Mouse (Mus musculus) layer of hippocampus, adult 2 months (tissue): ENCODE data around the gene Pklr. TPM values are rescaled to one million over a fixed set of nuclear protein-coding genes. Genes with fewer than 3 reads are reported as not detected.
A peak's percentile ranks its signal among the peaks of the same experiment; 100 is the strongest.

Experiments
- DNase-seq, 2 experiments: peaks; one replicate each; pipeline ENCODE4 v3.0.0; 2022; ENCODE audit warnings: low spot score in 2 of 2
- H3K27ac ChIP-seq: fragments of 200-600 bp; 2 replicates; pipeline ENCODE4 v1.8.1; 2022
- H3K4me3 ChIP-seq: fragments of 200-600 bp; 2 replicates; pipeline ENCODE4 v1.8.1; 2022; ENCODE audit warnings: mild to moderate bottlenecking
- CTCF ChIP-seq: fragments of 200-600 bp; conservative IDR thresholded peaks from 2 replicates; pipeline ENCODE4 v1.8.1; 2022; ENCODE audit warnings: antibody characterized with exemption, mild to moderate bottlenecking, moderate library complexity
- total RNA-seq, 2 experiments: library from RNA; stranded (reverse); gene quantifications; 2 replicates each; pipeline ENCODE4 v1.2.3; 2021

The Pklr gene
- total RNA-seq, 2 experiments from 2014 or later: not detected

- TF ChIP-seq CTCF: no peak
- Histone ChIP-seq H3K4me3 (peak overlapping the region; percentile 97), H3K27ac (peak overlapping the region; percentile 87)
- no peak for DNase-seq
Observed at GRCm38 (mm10) chr3:89178107-89178385, 42.1 kb downstream of the Pklr start.

GRCm38 (mm10) chr3:89179056-89179455 lies 43.1 kb downstream of the Pklr start:
- no peak for DNase-seq
- no peak overlapping the region for H3K4me3 ChIP-seq
- no peak for TF ChIP-seq CTCF
- no peak overlapping the region for H3K27ac ChIP-seq

- no peak for DNase-seq
- TF ChIP-seq CTCF: no peak
- Histone ChIP-seq H3K27ac (peak overlapping the region; percentile 98; the same call in 1 of the 2 replicates), H3K4me3 (no peak overlapping the region)
Observed at GRCm38 (mm10) chr3:89181749-89182500, 46.0 kb downstream of the Pklr start.

- H3K27ac ChIP-seq: peak overlapping the region; percentile 98
- no peak for DNase-seq
- H3K4me3 ChIP-seq: peak overlapping the region; percentile 88; the same call in 1 of the 2 replicates
- TF ChIP-seq CTCF: no peak
Observed at GRCm38 (mm10) chr3:89182531-89183057, 46.7 kb downstream of the Pklr start.

GRCm38 (mm10) chr3:89183058-89183958 lies 47.4 kb downstream of the Pklr start, which contains the start of gene Fam189b:
Gene Fam189b (plus strand): TSS chr3:89183143.
- peak; percentile 27 for TF ChIP-seq CTCF
- peak within 1 kb of the TSS; percentile 88 for H3K4me3 ChIP-seq
- peak; percentile 91 to 95 for DNase-seq
- peak within 1 kb of the TSS; percentile 98 for H3K27ac ChIP-seq

DNA sequence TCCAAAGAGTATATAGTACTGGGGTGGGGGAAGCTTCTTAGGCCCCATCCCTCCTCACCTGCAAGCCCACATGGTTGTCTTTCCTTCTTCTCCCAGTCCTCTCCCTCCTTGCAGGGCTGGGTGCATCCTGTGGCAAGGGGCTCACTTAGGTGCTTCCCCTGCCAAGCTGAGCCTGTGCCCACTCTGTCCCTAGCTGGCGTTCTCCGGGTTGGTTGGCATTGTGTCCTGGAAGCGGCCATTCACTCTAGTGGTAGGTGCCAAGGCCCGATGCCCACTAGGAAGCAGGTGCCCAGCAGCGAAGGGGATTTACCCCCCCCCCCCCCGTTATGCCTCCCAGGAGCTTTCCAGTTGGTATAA lies 48.0 kb downstream of the Pklr start:
- no peak for DNase-seq
- H3K4me3 ChIP-seq: peak overlapping the region; percentile 88
- TF ChIP-seq CTCF: no peak
- H3K27ac ChIP-seq: peak overlapping the region; percentile 98

- no peak overlapping the region for H3K4me3 ChIP-seq
- no peak overlapping the region for H3K27ac ChIP-seq
- no peak for TF ChIP-seq CTCF
- DNase-seq: no peak
Observed at GRCm38 (mm10) chr3:89187197-89187596, 51.3 kb downstream of the Pklr start.

DNA sequence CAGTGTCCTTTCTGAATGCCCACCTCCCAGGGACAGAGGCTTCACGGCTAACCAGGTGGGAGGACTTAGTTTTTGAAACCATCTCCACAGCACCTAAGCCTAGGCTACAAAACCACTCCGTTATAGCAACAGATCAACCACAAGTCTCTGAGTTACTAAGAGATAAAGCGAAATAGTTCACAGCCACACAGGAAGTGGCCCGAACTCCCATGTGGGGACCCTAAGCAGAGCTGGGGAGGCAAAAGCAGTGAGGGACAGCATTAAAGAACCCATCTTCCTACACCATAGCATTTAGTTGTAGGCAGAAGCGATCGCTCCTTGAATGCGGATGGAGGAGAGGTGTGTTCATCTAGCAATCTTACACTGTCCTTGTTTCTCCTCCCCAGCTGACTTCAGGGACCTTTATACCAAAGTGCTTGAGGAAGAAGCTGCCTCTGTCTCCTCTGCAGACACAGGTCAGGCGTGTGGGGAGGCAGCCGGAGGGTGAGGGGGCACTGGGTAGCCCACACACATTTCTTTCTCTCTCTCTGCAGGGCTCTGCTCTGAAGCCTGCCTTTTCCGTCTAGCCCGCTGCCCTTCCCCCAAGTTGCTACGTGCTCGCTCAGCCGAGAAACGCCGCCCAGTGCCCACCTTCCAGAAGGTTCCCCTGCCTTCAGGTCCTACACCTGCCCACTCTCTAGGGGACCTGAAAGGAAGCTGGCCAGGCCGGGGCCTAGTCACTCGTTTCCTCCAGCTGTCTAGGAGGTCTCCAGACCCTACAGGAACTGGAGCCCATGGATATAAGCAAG lies 51.9 kb downstream of the Pklr start:
- no peak for DNase-seq
- Histone ChIP-seq H3K27ac (no peak overlapping the region), H3K4me3 (no peak overlapping the region)
- no peak for TF ChIP-seq CTCF

- no peak overlapping the region for H3K4me3 ChIP-seq
- TF ChIP-seq CTCF: no peak
- DNase-seq: no peak
- H3K27ac ChIP-seq: no peak overlapping the region
Observed at GRCm38 (mm10) chr3:89188478-89188875, 52.5 kb downstream of the Pklr start.

DNA sequence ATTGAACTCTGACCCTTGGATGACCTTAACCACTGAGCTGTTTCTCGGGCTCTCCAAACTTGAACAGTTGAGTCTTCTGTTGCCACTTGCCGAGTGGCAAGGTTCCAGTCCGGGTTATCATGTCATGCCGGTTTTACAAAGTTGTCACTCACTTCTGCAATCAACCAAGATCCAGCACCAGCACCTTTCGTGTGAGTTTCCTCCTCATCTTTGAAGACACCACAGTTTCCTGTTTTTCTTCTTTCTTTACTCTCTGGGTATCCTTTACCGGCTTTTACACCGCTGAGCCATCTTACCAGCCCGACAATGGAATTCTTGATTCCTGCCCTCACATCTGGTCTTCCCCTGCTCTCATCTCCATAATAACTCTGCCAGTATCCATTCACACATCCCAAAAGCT lies 54.5 kb downstream of the Pklr start:
- no peak overlapping the region for H3K27ac ChIP-seq
- no peak for TF ChIP-seq CTCF

DNA sequence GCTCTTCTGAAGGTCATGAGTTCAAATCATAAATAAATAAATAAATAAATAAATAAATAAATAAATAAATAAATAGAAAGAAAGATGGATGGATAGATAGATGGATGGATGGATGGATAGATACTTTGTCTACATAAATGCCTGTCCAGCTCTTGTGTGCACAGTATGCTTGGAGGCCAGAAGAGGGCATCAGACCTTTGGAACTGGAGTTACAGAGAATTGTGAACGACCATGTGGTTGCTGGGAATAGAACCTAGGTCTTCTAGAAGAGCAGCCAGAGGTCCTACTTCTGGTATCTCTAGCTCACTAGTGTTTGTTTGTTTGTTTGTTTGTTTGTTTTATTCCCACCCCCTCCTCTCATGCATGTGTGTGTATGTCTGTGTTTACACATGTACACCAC lies 57.4 kb downstream of the Pklr start:
- no peak for TF ChIP-seq CTCF
- DNase-seq: no peak
- Histone ChIP-seq H3K4me3 (no peak overlapping the region), H3K27ac (no peak overlapping the region)

More for the DNA sequence above, 54.5 kb downstream of the Pklr start:
- H3K4me3 ChIP-seq: no peak overlapping the region
- no peak for DNase-seq

DNA sequence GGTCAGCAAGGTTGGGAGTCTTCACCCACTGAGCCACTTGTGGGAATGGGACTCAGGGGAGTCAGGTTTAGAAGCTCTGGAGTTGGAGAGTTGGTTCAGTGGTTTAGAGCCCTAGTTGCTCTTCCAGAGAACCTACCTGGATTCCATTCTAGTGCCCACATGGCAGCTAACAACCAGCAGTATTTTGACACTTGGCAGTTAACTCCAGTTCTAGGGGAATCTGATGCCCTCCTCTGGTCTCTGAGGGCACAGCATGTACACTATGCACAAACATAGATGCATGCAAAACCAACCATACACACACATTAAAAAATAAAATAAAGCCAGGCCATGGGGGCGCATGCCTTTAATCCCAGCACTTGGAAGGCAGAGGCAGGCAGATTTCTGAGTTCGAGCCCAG lies 57.9 kb downstream of the Pklr start:
- no peak overlapping the region for H3K4me3 ChIP-seq
- no peak for DNase-seq
- peak; percentile 64 for TF ChIP-seq CTCF
- no peak overlapping the region for H3K27ac ChIP-seq

Other genes with a start within 250 kb of the Pklr start
- gene Msto1, start 222.1 kb upstream of the Pklr start, total RNA-seq: 10 to 100 TPM; 22.5 to 25.0 TPM
- gene Ash1l, start 185.5 kb upstream of the Pklr start, total RNA-seq: 10 to 100 TPM; 88.9 to 94.5 TPM
- 100 to 1,000 TPM; 107 to 108 TPM for gene Dap3, start 185.0 kb upstream of the Pklr start, total RNA-seq
- gene Rusc1, start 42.8 kb upstream of the Pklr start, total RNA-seq: 100 to 1,000 TPM; 136 to 139 TPM
- under 1 TPM in 1 of 2 experiments, not detected in 1; 0.18 TPM for gene Gm43738, start 35.0 kb upstream of the Pklr start, total RNA-seq
- gene Fdps, start 34.2 kb upstream of the Pklr start, total RNA-seq: 10 to 100 TPM; 72.5 to 78.4 TPM
- 10 to 100 TPM; 10.2 to 13.3 TPM for gene Hcn3, start 24.1 kb downstream of the Pklr start, total RNA-seq
- 10 to 100 TPM; 47.8 to 56.1 TPM for gene Clk2, start 28.7 kb downstream of the Pklr start, total RNA-seq
- 10 to 100 TPM; 67.1 to 69.0 TPM for gene Scamp3, start 41.3 kb downstream of the Pklr start, total RNA-seq
- gene Fam189b, start 47.0 kb downstream of the Pklr start, total RNA-seq: 10 to 100 TPM; 61.6 to 61.7 TPM
- 10 to 100 TPM; 55.7 to 67.9 TPM for gene Gba, start 66.8 kb downstream of the Pklr start, total RNA-seq
- 10 to 100 TPM; 42.6 to 43.8 TPM for gene Thbs3, start 79.0 kb downstream of the Pklr start, total RNA-seq
- gene Mtx1, start 90.9 kb downstream of the Pklr start, total RNA-seq: 100 to 1,000 TPM; 100 to 102 TPM
- 1 to 10 TPM in 1 of 2 experiments, under 1 TPM in 1; 0.31 to 1.3 TPM for gene Muc1, start 92.9 kb downstream of the Pklr start, total RNA-seq
- 10 to 100 TPM; 75.8 to 80.5 TPM for gene Krtcap2, start 109.8 kb downstream of the Pklr start, total RNA-seq
- 10 to 100 TPM; 89.1 to 92.8 TPM for gene Trim46, start 110.2 kb downstream of the Pklr start, total RNA-seq
- 10 to 100 TPM; 51.2 to 61.0 TPM for gene Dpm3, start 123.2 kb downstream of the Pklr start, total RNA-seq
- 10 to 100 TPM; 46.3 to 58.9 TPM for gene Slc50a1, start 134.4 kb downstream of the Pklr start, total RNA-seq
- gene Efna1, start 145.0 kb downstream of the Pklr start, total RNA-seq: 1 to 10 TPM; 7.6 to 7.9 TPM
- gene Efna3, start 186.8 kb downstream of the Pklr start, total RNA-seq: 10 to 100 TPM; 65.5 to 76.3 TPM
- under 1 TPM; 0.61 to 0.96 TPM for gene Efna4, start 201.9 kb downstream of the Pklr start, total RNA-seq
- 100 to 1,000 TPM; 122 to 127 TPM for gene Adam15, start 213.9 kb downstream of the Pklr start, total RNA-seq
- under 1 TPM; 0.29 to 0.77 TPM for gene Dcst2, start 225.8 kb downstream of the Pklr start, total RNA-seq
- not detected for gene Dcst1, start 229.1 kb downstream of the Pklr start, total RNA-seq